Mouse (Mus musculus): ENCODE data around the gene Ppp4r1.

Gene Ppp4r1

DNA sequence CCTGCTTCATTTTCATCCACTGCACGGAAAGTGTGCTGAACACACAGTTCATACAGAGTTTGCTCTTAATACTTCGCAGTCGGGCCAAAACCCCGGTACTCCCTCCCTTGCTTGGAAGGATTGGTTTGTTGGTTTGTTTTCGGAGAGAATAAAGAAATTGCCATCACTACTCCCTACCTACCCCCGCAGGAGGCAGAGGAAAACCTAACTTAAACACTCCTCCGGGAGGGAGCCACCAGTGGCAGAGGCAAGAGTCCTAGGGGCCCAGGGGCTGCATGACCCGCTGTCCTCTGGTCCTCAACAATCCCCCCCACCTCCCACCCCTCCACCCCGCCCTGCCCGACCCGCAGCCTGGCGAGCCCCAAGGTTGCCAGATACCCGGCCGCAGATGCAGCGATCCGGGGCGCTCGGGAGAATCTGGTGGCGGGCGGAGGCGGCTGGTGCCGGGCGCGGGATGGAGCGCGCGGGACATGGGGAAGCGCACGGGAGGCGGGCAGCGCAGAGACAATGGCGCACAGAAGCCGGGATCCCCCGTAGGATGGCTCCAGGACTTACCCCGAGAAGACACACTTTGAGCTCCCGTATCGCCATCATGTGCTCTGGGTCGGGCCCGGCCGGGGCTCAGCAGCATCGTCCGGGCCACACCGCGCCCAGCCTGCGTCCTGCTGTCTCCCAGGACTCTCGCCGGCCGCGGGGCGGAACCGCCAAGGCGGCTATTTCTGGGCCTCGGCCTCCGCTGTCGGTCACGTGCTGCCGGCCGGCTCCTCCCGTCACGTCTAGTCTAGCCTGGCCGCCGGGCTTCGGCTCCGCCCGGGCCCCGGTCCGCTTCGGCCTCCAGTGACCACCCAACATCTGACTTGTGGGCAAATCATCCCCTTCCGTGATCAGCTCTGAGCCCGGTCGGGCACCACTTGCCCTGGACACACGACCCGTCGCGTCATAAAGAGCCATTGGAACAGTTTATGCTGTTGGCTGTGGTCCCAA, 10.1 kb upstream of the Ppp4r1 start, which contains the start of gene Rab31:
Rab31 (minus strand) TSS at position 802 of the 984 bp plus-strand sequence.
- DNase-seq, result peak; percentile 87

DNA sequence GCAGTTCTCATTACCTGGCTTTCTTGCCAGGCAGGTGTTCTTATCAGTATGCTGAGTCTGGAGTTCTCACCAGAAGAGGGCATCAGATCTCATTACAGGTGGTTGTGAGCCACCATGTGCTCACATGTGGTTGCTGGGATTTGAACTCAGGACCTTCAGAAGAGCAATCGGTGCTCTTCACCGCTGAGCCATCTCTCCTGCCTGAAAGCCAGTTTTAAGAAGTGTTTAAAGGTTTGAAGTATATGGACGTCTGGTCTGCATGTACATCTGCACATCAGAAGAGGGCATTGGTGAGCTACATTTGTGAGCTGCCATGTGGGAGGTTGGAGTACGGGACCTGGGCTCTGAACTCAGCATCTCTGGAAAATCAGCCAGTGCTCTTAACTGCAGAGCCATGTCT, 8.8 kb upstream of the Ppp4r1 start:
- peak; percentile 14 to 20 for DNase-seq

DNA sequence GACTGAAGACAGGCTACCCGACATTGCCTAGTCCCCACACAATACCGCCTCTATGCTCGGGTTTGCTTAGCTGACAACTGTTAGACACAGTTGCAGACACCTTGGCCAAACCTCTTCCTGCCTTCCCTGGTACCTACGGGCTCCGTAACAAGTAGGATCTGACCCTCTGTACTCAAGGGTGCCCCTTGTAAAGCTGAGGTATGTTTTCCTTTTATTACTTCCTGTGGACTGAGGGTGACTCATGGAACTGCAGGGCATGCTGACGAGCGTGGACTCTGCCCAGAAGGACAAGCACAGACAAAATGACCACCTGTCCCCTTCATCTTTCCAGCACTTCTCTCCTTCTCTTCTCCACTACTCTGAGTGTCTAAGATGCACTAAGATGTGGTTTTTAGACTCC, 7.9 kb upstream of the Ppp4r1 start:
- DNase-seq, result no peak

DNA sequence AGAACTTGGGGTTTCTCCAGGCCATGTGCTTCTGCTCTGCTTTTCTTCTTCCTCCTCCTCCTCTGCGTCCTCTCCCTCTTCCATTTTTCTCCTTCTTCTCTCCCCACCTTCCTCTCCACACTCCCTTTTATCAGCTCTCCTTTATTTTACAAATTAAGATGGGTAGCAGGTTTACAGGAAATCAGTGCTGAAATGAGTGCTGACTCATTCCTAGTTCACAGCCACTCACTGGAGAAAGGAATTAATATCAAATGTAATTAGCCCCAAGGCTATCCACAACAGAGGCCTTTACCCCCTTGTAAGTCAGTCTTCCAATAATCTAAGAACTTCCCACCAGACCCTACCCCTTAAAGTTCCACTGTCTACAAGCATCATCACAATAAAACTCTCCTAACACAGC, 6.1 kb upstream of the Ppp4r1 start:
- no peak for DNase-seq

DNA sequence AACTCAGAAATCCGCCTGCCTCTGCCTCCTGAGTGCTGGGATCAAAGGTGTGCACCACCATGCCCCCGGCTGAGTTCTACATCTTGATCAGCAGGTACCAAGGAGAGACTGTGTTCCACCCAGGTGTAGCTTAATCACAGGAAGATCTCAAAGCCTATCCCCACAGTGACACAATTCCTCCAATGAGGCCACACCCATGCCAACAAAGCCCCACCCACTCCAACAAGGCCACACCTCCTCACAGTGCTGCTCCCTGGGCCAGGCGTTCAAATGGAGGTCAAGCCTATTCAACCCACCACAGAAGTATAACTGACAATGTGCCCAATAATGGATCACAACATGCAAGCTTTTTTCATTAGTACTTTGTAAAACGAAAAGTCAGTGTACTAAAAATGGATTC, 4.9 kb upstream of the Ppp4r1 start:
- no peak for DNase-seq

DNA sequence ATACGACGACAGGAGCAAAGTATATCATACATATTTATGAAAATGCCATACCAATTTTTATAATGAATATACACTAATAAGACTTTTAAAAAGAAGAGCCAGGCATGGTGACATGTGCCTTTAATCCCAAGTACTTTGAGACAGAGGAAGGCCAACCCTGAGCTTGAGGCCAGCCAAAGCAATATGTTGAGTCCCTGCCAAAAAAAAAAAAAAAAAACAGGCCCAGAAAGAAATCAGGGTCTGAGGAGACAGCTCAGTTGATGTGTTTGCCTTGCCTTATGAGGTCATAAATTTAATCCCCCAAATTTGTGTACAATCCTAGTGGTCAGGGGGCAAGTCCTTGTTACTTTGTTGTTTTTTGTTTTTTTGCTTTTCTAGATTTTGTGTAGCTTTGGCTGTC, 1.4 kb upstream of the Ppp4r1 start:
- no peak for DNase-seq

DNA sequence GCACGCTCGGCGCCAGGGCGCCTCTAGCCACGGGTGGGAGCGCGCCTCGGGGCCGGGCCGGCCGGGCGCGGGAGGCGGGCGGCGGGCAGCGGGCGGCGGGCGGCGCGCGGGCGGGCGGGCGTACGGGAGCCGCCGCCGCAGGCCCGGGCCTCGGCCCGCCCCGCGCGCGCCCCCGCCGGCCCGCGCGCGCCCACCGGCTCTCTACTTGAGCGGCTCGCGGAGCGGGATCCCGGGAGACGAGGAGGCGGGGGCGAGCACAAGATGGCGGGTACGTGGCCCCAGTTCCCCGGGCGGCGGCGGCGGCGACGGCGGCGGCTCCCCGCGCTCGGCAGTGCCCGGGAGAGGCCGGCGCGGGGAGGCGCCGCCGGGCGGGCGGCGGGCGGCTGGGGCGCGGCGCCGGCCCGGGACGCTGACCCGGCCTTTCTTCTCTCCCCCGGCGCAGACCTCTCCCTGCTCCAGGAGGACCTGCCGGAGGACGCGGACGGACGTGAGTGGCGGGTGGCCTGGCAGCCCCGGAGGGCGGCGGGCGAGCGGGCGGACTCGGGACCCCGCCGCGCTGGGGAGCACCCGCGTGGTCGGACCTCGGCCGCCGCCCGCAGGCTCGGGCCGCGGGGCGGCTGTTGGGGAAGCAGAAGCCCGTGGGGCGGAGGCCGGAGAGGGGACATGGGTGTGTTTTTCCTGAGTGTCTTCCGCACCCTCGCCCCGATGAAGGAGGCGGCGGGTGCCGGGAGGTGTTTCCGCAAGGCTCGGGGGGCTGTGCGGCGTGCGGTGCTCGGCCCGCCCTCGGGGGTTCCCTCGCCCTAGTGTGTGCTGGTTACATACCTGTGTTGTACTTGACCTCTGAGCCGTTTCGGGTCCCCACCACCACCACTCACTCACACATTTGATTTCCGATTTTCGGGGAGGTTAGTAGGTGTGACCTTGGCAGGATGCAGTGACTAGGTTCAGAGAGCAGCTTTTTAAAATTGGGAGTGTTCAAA, 1.1 kb downstream of the Ppp4r1 start:
- peak; percentile 88 to 94 for DNase-seq

DNA sequence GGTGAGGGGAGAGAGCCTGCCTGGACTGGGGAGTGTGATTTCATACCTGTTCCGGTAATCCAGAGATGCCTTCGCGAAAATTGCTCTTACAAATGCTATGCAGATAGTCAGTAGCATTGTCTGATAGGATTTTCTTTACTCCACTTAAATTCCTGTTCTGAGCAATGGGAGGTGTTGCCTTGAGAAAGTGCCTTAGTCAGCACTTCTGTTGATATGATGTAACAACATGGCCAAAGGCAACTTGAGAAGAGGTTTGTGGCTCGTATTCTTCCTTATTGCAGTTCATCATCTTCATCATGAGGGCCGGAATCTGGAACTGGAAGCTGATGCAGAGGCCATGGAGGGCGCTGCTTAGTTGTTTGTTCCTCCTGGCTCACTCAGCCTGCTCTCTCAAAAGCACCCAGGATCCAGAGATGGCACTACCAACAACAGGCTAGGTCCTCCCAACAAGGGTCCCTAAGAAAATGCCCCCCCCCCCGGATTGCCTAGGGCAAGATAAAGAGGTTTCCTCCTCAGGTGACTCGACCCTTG, 2.3 kb downstream of the Ppp4r1 start:
- DNase-seq, result no peak

DNA sequence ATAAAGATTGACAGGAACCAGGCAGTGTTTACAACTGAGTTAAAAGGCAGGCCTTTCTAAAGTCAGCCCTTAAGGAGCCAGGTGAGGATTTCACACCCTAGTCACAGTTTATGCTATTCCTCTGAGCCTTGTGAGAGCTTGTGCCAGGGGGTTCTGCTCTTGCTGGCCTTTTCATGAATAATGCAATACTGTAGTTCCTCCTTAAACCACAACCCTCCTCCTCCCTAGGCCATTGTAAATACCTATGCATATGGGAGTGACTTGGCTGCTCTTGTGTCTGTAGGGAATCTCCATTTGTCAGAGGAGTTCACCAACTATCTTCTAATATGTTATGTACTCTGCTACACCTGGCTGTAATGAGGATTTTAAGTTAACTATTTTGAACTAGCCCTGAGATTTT, 3.3 kb downstream of the Ppp4r1 start:
- no peak for DNase-seq

DNA sequence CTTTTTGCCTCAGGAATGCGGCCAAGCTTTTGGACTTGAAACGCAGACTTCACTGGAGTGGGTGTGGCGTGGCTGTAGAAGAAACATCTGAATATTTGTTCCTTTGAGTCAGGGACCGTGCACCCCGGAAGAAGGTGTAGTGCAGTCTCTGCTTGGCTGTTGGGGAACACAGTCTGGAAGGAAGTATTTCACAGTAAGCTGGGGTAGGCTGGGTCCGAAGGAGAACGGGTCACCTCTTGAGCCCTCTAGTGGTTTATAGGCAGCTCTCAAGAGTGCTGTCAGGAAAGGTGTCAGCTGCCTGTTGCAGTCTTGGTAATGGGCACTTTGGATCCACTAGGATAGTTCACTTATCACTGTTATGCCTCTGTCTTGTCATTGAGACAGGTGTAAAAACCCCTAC, 3.9 kb downstream of the Ppp4r1 start:
- DNase-seq, result peak in 1 of 2 experiments; percentile 30

DNA sequence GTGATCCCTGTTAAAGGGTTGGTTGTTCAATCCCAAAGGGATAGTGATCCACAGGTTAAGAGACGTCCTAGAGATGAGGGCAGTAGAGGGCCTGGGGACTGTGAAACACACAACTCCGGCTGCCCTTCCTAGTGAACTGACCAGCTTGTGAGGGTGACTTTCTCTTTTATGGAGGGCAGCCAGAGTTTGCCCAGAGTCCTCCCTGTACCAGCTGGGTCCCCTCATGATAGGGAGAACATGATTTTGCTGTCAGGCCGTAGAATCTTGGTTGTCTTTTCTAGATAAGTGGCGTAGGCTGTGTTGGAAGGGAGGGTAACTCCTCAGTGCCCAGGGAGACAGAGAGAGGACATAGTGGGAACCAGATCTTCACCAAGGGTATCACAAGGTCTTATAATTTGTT, 4.9 kb downstream of the Ppp4r1 start:
- no peak for DNase-seq

DNA sequence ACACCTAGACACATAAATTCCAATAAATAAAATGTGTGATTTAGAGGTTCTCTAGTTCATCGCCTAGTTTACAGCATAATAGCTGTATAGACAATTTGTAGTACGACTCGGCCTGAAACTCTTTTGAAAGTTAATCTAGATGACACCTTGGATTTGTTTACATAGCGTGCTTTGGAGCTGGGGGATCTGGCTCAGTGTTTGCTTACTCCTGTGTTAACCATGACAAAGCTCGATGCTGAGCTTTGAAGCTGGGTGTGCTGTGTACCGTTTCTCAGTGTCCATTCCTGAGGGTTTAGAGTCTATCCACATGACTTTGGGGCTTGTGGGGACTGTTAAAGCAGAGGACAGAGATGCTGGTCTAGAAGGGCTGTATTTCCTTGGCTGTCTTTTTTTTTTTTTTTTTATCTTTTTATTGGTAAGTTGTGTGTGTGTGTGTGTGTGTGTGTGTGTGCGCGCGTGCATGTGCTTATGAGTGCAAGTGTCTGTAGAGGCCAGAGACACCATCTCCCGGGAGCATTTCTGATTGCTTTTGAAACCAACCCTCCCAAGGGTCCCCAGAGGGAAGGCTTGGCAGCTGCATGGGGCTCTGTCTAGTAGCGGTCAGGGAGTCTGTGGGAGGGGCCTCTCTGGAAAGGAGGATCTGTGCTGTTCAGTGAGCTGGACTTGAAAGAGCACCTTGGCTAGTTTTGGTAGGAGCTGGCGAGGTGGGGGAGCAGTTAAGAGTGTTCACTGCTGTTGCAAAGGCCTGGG, 6.3 kb downstream of the Ppp4r1 start:
- peak in 1 of 2 experiments; percentile 46 for DNase-seq

DNA sequence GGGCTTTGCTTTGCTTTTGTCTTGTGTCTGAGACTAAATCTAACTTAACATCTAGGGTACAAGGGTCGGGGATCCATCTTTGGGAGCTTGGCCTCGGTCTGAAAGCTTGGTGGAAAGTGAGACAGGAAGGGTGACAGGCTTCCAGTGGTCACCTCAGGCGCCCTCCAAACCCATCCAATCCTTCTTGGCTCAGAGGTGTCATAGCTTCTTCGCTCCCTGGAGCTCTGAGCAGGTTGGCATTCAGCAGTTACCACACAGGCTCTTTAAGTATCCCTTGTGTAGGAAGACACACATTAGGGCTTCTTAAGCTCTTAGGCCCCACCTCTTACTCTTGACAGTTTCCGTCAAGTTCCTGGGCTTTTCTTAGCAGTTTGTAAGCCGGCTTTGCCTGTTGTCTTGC, 7.2 kb downstream of the Ppp4r1 start:
- DNase-seq, result no peak

DNA sequence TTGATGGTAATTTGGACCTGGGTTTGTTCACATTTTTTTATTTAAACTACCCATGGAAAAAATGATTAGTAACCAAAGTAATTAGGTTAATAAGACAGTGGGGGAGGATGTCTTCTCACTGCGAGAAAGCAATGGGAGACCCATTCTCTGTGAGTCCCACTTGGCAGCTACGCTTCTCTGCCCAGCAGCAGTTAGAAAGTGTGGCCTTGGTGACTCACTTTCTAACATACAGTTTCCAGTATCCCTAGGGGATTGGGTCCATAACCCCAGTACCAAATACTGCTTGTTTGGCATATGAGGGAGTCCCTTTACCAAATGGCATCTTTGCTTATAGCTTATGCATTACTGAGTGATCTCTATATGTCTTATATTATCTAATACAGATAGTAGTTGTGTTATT, 8.8 kb downstream of the Ppp4r1 start:
- DNase-seq, result no peak

DNA sequence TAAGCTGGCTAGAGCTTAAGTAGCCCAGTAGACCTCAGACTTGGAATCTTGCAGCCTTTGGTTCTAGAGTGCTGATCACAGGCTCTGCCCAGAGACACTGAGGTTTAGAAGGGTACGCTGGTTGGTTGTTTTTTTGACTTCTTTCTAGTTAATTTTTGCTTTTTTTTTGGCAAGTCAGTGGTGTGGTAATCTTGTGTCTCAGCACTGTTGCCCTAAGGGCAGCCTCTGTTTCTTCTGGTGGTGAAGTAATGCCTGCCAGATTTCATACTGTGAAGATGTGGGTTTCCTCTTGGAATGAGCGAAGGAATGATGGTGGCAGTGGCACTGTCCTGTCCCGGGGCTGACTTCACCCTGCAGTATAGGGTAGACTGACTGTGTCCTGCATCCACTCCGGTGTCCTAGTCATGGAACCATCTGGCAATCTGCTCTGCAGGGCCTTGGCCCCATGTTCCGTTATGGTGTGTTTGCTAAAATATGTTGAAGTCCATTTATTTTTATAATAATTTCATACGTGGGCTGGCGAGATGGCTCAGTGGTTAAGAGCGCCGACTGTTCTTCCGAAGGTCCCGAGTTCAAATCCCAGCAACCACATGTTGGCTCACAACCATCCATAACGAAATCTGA, 11.0 kb downstream of the Ppp4r1 start:
- DNase-seq, result no peak

DNA sequence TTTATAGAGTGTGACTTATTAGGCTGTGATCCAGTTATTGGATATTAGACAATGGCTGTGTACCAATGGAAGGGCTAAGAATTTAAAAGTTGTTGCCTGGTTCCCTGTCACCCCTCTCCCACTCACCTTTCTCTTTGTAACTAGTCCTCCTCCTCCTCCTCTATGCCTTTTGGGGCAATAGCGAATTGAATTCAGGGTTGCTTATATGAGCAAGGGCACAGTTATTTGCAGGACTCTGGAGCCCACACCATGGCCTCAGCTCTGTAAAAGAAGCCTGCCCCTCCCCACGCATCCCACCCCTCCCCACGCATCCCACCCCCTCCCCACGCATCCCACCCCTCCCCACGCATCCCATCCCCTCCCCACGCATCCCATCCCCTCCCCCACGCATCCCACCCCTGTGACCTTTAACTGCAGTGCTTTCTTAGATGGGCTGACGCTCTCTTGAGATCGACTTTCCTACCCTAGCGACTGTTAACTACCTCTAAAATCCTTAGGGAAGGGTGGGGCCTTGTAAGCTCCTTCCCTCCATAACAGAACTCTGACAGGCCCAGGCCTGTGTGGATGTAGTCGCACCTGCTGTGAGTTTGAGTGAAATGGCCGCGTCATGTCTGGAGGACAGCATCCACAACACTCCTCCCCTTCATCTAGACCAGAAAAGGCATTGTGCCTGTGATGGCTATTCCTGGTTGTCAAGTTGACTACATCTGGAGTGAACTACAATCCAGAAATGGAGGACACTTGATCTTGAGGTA, 11.9 kb downstream of the Ppp4r1 start:
- DNase-seq, result no peak

DNA sequence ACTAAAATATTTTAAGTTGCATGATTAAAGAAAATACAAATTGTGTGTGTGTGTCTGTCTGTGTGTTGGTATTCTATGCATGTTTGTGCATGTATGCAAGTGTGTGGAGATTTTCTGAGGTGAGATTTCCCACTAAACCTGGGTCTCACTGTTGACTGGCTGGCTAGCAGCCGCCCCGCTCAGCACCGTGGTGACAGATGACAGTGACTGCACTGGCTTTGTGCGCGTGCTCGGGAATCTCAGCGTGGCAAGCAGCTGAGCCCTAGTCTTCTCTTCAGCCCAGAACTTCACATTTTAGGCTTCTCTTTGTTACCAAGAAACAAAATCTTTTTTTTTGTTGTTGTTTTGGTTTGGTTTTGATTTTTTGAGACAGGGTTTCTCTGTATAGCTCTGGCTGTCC, 13.7 kb downstream of the Ppp4r1 start:
- DNase-seq, result peak in 1 of 2 experiments; percentile 43

DNA sequence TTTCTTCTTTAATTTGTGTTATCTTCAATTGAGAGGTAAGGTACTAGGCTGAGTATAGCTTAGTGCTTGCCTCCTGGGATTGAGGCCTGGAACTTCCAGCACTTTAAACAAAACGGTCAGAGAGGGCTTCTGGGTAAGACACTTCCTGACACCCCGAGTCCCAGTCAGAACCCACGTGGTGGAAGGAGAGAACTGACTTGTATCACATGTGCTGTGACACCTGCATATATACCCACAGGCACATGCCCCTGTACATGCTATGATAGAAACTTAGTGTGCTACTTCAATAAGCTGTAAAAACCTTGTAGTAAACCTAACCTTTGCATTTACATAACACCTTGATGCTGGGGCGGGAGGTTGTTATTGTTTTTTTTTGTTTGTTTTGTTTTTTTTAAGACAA, 16.1 kb downstream of the Ppp4r1 start:
- DNase-seq, result no peak

DNA sequence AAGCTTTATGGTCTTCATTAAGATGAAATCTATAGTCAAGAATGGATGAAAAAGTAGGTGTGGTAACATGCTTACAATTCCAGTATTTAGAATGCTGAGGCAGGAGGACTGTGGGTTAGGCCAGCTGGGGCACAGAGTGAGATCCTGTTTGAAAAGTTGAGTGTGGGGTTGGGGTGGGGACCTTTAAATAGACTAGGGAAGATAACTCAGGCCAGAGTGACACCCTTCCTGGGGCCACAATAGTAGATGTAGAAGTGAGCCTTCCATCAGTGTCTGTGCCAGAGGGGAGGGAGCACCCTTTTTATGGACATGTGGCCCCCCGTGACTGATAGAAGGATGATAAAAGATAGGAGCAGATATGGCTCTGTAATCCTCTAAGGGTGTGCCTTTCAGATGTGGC, 17.0 kb downstream of the Ppp4r1 start:
- DNase-seq, result no peak

DNA sequence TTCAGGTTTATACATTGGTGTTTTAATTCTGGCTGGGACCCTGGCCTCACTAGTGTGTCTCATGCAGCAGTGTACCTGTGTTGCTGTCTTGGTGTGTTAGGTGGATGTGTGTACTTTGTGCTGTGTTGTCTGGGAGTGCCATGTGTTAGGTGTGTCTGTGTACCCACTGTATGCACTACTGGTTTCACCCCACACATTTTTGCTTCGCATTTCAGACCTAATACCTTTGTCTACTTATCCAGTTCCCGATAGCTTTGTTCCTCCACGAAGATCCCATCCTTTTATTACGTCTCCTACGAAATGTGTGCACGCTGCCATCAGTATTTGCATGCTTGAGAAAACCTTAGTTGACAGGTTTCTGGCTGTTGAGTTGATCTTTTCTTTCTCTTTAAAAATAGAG, 18.1 kb downstream of the Ppp4r1 start:
- no peak for DNase-seq

DNA sequence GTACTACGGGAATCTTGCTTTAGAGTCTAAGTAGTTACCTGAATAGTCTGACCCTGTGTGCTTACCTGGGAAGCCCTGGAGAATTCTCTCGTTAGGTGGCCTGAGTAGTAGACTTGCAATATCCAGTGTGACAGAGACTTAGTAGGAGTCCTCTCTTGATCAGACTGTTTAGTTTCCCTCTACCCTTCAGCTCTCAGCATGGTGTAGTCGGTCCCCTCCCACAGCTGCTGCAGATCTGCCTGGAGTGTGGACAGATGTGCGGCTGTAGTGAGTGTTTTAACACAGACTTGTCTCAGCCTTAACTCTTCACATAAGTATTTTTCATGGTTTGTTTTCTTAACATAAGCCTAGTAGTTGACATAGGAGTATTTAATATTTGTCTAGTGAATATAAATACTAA, 19.7 kb downstream of the Ppp4r1 start:
- no peak for DNase-seq

Measured in cerebellum, postnatal 10 days (tissue).